Mouse (Mus musculus) kidney, embryonic 14.5 days (tissue): ENCODE data around the gene Zmynd8. TPM values are rescaled to one million over a fixed set of nuclear protein-coding genes. Genes with fewer than 3 reads are reported as not detected.

Experiments
- ATAC-seq: fragments of 200-750 bp; cut with Nextera tagmentation; 2 replicates; pipeline ENCODE4 v1.8.0; 2017; ENCODE audit warnings: moderate number of reproducible peaks, mild to moderate bottlenecking, moderate TSS enrichment, moderate library complexity; ENCODE audit not compliant: low FRiP score, low TSS enrichment
- H3K27ac ChIP-seq: fragments of 300-500 bp; sonication (generic); 2 replicates; pipeline ENCODE4 v1.5.1; 2014; ENCODE audit warnings: low read depth, mild to moderate bottlenecking, low read length, moderate library complexity, mixed read lengths
- H3K27me3 ChIP-seq: fragments of 300-500 bp; sonication (generic); 2 replicates; pipeline ENCODE4 v1.6.1; 2014; ENCODE audit warnings: mild to moderate bottlenecking, low read length; ENCODE audit not compliant: control insufficient read depth, insufficient read depth
- H3K36me3 ChIP-seq: fragments of 300-500 bp; sonication (generic); 2 replicates; pipeline ENCODE4 v1.6.1; 2014; ENCODE audit warnings: low read length, mixed read lengths; ENCODE audit not compliant: control insufficient read depth, insufficient read depth
- H3K4me1 ChIP-seq: fragments of 300-500 bp; sonication (generic); 2 replicates; pipeline ENCODE4 v1.6.1; 2014; ENCODE audit warnings: low read length, mixed read lengths; ENCODE audit not compliant: control insufficient read depth, insufficient read depth
- H3K4me2 ChIP-seq: fragments of 300-500 bp; sonication (generic); replicated peaks from 2 replicates; pipeline ENCODE4 v1.6.1; 2014; ENCODE audit warnings: low read depth, mild to moderate bottlenecking, low read length
- H3K4me3 ChIP-seq: fragments of 300-500 bp; sonication (generic); 2 replicates; pipeline ENCODE4 v1.5.1; 2014; ENCODE audit warnings: mild to moderate bottlenecking, low read length
- H3K9ac ChIP-seq: fragments of 300-500 bp; sonication (generic); 2 replicates; pipeline ENCODE4 v1.6.1; 2014; ENCODE audit warnings: low read depth, mild to moderate bottlenecking, low read length, moderate library complexity
- H3K9me3 ChIP-seq: fragments of 300-500 bp; sonication (generic); 2 replicates; pipeline ENCODE4 v1.6.1; 2016; ENCODE audit warnings: low read length; ENCODE audit not compliant: control insufficient read depth
- WGBS: fragments of 180-500 bp; shearing (Covaris S2); extraction: QIAGEN DNeasy Blood & Tissue Kit; methylation state at CpG from one replicate; pipeline ENCODE4 v1.1.7; 2014; 5-methylcytosine and 5-hydroxymethylcytosine counted together
- polyA plus RNA-seq: library from polyadenylated mRNA; unstranded; fragments of >200 nt; fragmentation: Nextera tagmentation; extraction: Ambion mirVana; gene quantifications from 2 replicates; pipeline ENCODE4 v1.2.1, GENCODE M21; 2014

Gene Zmynd8
- polyA plus RNA-seq, 1 experiment from 2014 or later = 61.1 TPM

DNA sequence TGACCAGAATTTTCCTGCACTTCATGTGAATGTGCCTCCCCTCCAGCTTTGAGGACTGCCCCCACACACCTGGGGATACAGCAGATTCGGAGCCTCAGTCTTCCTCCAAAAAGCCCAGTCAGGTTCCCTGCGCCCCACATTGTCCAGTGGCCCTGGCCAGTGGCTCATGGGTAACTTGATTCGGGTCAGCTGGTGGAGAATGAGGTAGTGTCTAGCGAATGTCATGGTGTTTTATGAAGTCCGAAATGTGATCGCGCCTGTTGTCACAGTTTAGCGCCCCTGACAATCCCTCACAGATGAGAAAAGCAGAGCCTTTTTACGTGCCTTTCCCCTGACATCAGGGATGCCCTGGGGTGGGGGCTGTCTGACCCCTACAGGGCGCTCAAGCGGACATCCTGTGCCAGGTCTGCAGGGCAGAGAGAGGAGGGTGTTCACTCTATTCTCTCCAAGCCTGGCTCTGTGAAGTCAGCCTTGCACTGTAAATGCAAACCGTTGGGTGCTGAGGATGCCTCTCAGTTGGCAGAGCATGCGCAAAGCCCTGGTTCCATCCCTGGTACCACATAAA lies 139.3 kb downstream of the Zmynd8 start:
- Histone ChIP-seq H3K9me3 (no peaks in the 10 kb centered on the region), H3K4me1 (peaks cover 8% of the 10 kb centered on the region; the same call in 1 of the 2 replicates), H3K27ac (peak overlapping the region; percentile 51), H3K4me3 (no peak overlapping the region), H3K27me3 (no peaks in the 10 kb centered on the region), H3K4me2 (no peak overlapping the region), H3K36me3 (0 out of 2 replicates have a peak, but pooled peaks cover 3% of the 10 kb centered on the region), H3K9ac (no peak overlapping the region)
- 32% methylated on average over 13 of the region's 13 CpGs for WGBS
- ATAC-seq = peak; percentile 93

DNA sequence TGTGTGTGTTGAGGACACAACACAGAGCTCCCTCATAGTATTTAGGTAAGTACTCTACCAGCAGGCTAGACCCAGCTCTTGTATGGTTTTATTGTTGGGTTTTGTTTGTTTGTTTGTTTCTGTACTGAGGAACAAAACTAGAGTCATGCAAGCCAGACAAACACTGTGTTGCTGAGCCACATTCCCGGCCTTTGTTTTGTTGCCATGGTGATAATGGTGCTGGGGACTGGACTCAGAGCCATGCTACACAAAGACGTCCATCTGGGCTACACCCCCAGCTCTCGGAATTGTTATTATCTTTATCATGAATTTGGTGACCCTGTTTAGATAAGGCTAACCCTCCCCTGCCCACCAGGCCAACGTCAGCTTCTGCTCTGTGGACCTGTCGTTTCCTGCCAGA lies 140.3 kb downstream of the Zmynd8 start:
- Histone ChIP-seq H3K4me2 (no peak overlapping the region), H3K9me3 (no peaks in the 10 kb centered on the region), H3K9ac (no peak overlapping the region), H3K36me3 (0 out of 2 replicates have a peak, but pooled peaks cover under 1% of the 10 kb centered on the region), H3K4me1 (peaks cover 8% of the 10 kb centered on the region; the same call in 1 of the 2 replicates), H3K27ac (no peak overlapping the region), H3K27me3 (no peaks in the 10 kb centered on the region), H3K4me3 (no peak overlapping the region)
- 16% methylated on average over 5 of the region's 5 CpGs for WGBS
- no peak for ATAC-seq

DNA sequence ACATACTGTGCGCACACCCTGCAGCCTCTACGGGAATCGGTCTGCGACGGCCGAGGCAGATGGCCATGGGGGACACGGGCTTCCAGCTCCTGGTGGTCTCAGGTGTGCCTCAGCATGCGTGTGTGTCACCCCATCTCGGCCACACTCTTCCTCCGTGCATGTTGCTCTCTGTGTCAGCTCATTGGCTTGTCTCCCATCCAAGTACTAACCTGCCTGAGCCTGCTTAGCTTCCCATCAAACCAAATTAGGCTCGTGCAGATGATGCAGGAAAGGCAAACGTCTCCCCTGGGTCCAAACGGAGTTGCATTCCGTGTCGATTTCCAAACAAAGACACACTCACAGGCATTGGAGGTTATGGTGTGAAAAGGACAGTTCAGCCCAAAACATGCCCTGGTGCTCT lies 141.0 kb downstream of the Zmynd8 start:
- Histone ChIP-seq H3K4me2 (no peak overlapping the region), H3K27me3 (no peaks in the 10 kb centered on the region), H3K4me3 (no peak overlapping the region), H3K27ac (no peak overlapping the region), H3K9me3 (no peaks in the 10 kb centered on the region), H3K4me1 (peaks cover 8% of the 10 kb centered on the region; the same call in 1 of the 2 replicates), H3K36me3 (no peaks in the 10 kb centered on the region), H3K9ac (no peak overlapping the region)
- WGBS = 70% methylated on average over 15 of the region's 15 CpGs
- ATAC-seq = no peak

DNA sequence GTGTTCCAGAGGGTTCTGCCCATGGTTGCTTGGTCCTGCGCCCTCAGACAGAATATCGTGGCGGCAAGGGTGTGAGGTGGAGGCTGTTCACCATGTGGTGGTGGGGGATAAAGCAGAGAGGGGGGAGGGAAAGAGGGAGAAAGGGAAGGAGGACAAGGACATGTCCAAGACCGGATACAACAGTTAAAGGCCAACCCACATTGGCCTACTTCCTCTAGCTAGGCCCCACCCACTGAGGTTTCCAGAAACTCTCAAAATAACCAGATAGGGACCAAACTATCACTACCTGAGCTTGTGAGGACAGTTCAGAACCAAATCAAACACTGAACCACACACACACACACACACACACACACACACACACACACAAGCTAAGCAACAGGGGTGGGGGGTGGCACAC lies 146.1 kb downstream of the Zmynd8 start:
- H3K27ac ChIP-seq = no peak overlapping the region
- H3K27me3 ChIP-seq = no peaks in the 10 kb centered on the region
- H3K4me1 ChIP-seq = no peaks in the 10 kb centered on the region
- 79% methylated on average over 4 of the region's 4 CpGs for WGBS
- no peak for ATAC-seq
- no peak overlapping the region for H3K9ac ChIP-seq
- H3K4me3 ChIP-seq = no peak overlapping the region
- no peak overlapping the region for H3K4me2 ChIP-seq
- no peaks in the 10 kb centered on the region for H3K9me3 ChIP-seq
- H3K36me3 ChIP-seq = no peaks in the 10 kb centered on the region

DNA sequence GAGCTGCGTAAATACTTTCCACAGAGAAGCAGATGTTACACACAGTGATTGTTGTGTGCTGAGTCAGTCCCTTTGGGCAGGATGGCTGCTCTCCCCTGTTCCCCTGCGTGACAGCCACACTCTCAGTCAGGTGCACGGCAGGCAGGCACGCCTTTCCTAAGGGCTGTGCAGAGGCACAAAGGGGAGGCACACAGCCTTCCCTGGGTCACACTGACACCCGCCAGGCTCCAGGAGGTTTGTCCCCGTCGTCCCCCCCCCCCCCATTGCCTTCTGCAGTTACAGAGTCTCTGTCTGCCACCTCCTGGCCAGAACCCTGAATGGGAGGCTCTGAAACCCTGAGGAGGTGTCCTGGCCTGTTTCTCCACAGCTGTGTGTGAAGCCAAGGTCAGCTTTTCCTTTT lies 147.7 kb downstream of the Zmynd8 start:
- Histone ChIP-seq H3K27ac (no peak overlapping the region), H3K27me3 (no peaks in the 10 kb centered on the region), H3K9me3 (no peaks in the 10 kb centered on the region), H3K4me3 (no peak overlapping the region), H3K4me1 (no peaks in the 10 kb centered on the region), H3K9ac (no peak overlapping the region), H3K4me2 (no peak overlapping the region), H3K36me3 (no peaks in the 10 kb centered on the region)
- ATAC-seq = peak; percentile 46; the same call in 1 of the 2 replicates
- WGBS = 33% methylated on average over 7 of the region's 7 CpGs

DNA sequence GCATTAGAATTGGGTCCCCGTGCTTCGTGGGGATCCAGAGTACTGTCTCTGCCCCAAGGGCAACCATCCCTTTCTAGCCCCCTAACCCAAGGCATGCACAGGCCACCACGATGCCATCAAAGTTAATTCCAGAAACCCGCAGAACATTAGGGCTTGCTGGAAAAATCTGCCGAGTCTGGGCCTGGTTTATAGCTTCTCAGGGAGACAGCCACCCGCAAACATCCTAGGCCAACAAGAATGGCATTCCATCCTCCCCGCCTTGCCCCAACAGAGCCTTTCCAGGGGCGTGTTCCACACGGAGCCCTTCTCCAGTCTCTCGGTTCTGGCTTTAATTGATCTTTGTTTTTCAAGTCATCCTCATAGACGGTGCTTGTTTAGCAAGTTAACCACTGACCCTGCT lies 150.4 kb downstream of the Zmynd8 start:
- H3K9me3 ChIP-seq = no peaks in the 10 kb centered on the region
- no peak for ATAC-seq
- H3K4me3 ChIP-seq = no peak overlapping the region
- no peak overlapping the region for H3K27ac ChIP-seq
- no peaks in the 10 kb centered on the region; the same call in 1 of the 2 replicates for H3K4me1 ChIP-seq
- H3K9ac ChIP-seq = no peak overlapping the region
- no peaks in the 10 kb centered on the region for H3K27me3 ChIP-seq
- WGBS = 20% methylated on average over 11 of the region's 11 CpGs
- no peaks in the 10 kb centered on the region for H3K36me3 ChIP-seq
- H3K4me2 ChIP-seq = no peak overlapping the region

DNA sequence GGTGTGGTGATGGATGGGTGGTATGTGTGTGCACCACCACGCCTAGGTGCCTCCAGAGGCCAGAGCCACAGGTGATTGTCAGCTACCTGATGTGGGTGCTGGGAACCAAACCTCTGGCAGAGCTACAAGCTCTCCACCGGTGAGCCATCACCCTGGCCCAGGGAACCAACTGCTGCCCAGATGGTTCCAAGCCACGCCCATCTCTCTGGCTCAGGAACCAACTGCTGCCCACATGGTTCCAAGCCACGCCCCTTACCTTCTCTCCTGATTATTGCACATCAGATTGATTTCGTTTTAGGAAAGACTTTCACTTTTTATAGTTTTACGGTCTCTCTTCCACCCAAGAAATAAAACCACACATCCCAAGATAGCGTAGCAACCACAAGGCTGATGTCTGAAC lies 150.8 kb downstream of the Zmynd8 start:
- Histone ChIP-seq H3K4me2 (no peak overlapping the region), H3K9ac (no peak overlapping the region), H3K4me3 (no peak overlapping the region), H3K36me3 (no peaks in the 10 kb centered on the region), H3K27me3 (no peaks in the 10 kb centered on the region), H3K27ac (no peak overlapping the region), H3K9me3 (no peaks in the 10 kb centered on the region), H3K4me1 (no peaks in the 10 kb centered on the region; the same call in 1 of the 2 replicates)
- no peak for ATAC-seq
- 52% methylated on average over 7 of the region's 7 CpGs for WGBS

DNA sequence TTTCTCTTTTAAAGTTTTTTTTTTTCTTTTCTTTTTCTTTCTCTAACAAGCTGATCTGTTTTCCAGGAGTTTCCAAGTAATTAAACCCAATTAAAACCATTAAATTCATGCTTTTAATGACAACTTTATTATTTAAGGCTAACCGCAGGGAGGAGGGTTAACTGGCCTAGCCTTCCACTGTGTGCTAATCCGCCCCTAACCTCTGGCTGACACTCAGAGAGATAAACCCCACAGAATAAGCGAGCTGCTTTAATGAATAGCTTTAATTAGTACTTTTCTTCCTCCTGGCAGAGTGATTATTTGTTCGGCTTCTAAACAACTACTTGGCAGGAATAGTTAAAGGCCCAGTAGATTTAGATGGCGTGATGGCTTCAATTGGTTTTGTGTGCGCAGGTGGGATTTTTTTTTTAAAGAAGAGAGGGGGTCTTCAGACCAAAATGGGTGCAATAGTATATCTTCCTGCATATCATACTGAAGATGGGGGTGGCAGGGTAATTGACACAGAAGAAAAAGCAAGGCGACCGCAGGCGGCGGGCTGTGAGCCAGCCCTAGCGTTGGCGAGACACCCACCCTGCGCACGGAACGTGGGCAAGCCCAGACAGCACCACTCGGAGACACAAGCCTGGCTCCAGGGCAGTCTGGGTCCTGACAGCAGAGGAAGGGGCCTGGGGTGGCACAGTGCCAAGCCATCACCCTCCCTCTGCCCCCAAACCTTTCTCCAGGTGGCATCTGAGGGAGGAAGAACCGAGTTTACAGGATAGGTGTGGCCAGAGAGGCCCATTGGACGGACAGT lies 153.3 kb downstream of the Zmynd8 start:
- H3K4me3 ChIP-seq = no peak overlapping the region
- H3K9ac ChIP-seq = no peak overlapping the region
- WGBS = 76% methylated on average over 18 of the region's 18 CpGs
- H3K4me1 ChIP-seq = peaks cover 12% of the 10 kb centered on the region
- no peak for ATAC-seq
- no peak overlapping the region for H3K27ac ChIP-seq
- no peak overlapping the region for H3K4me2 ChIP-seq
- no peaks in the 10 kb centered on the region for H3K36me3 ChIP-seq
- no peaks in the 10 kb centered on the region for H3K9me3 ChIP-seq
- no peaks in the 10 kb centered on the region for H3K27me3 ChIP-seq

DNA sequence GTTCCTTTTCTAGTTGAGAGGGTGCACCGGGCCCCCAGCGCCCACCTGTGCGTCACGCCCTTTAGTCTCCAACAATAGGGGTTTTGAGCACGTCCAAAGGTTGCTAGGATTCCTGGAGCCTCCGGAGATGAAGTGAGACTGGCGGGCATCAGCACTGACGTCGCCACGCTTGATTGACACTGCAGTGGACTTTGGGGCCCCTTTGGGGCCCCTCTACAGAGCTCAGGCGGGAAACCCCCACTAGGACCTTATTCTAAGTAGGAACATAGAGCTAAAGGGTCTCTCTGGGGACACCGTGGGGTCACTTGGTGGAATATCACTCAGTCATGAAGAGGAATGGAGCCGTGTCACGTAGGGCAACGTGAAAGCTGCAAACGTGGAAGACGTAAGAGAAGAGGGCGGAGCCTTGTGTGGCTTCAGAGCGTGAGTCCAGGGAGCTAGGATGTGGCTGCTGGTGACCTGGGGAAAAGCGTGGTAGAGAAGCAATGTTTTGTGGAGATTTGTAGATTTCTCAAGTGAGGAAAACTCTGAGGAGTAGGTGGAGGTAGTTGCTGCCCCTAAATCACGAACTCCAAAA lies 156.5 kb downstream of the Zmynd8 start:
- Histone ChIP-seq H3K4me1 (peaks cover 12% of the 10 kb centered on the region), H3K4me2 (peak overlapping the region; percentile 12), H3K9me3 (no peaks in the 10 kb centered on the region), H3K27me3 (no peaks in the 10 kb centered on the region), H3K36me3 (no peaks in the 10 kb centered on the region; the same call in 1 of the 2 replicates), H3K4me3 (peak overlapping the region; percentile 9; the same call in 1 of the 2 replicates), H3K9ac (peak overlapping the region; percentile 40; the same call in 1 of the 2 replicates), H3K27ac (peak overlapping the region; percentile 77; the same call in 1 of the 2 replicates)
- 31% methylated on average over 21 of the region's 21 CpGs for WGBS
- ATAC-seq = peak; percentile 50; the same call in 1 of the 2 replicates
